In genomic region chr13:31720731-31721130, GRCm38 (mm10) we compare ENCODE assay signal across 34 mouse cellular contexts.
"Had no signal": no experiment of that assay in that cellular context is flagged by ENCODE, and none has a peak within 500 bp of the region (broad histone marks: within the 10 kb centered on the region; RNA-seq: fewer than 3 reads in every experiment).

No protein-coding gene starts in this region.

- H3K4me3 ChIP-seq: heart, embryonic 10.5 days; heart, embryonic 12.5 days; heart, embryonic 13.5 days; heart, embryonic 15.5 days; hindbrain, embryonic 10.5 days; hindbrain, embryonic 12.5 days; hindbrain, embryonic 13.5 days; hindbrain, embryonic 15.5 days; intestine, embryonic 15.5 days; kidney, embryonic 15.5 days; layer of hippocampus, adult 2 months had no signal

- H3K4me2 ChIP-seq: heart, embryonic 12.5 days; heart, embryonic 13.5 days; heart, embryonic 15.5 days; hindbrain, embryonic 12.5 days; hindbrain, embryonic 13.5 days; hindbrain, embryonic 14.5 days; hindbrain, embryonic 15.5 days; intestine, embryonic 15.5 days; kidney, embryonic 15.5 days had no signal

- DNase-seq: heart, postnatal 10 days; heart, postnatal 14 days; heart, postnatal 36 days; heart, postnatal 4 days; kidney, adult 11 months; kidney, adult 18-20 months; kidney, adult 2 months; kidney, adult 8-10 months; kidney, adult 9 months; kidney, postnatal 10 days; kidney, postnatal 14 days; kidney, postnatal 25 days; kidney, postnatal 36 days; kidney, postnatal 4 days; layer of hippocampus, adult 9-11 months; layer of hippocampus, postnatal 36 days had no signal

- H3K9ac ChIP-seq: heart, embryonic 12.5 days; heart, embryonic 13.5 days; heart, embryonic 15.5 days; hindbrain, embryonic 12.5 days; hindbrain, embryonic 13.5 days; hindbrain, embryonic 14.5 days; hindbrain, embryonic 15.5 days; intestine, embryonic 15.5 days; kidney, embryonic 15.5 days had no signal

- H3K27me3 ChIP-seq: heart, embryonic 12.5 days; heart, embryonic 13.5 days; heart, embryonic 15.5 days; hindbrain, embryonic 12.5 days; hindbrain, embryonic 13.5 days; hindbrain, embryonic 15.5 days; intestine, embryonic 15.5 days; kidney, embryonic 15.5 days had no signal

- H3K4me1 ChIP-seq: heart, embryonic 10.5 days; heart, embryonic 12.5 days; heart, embryonic 15.5 days; hindbrain, embryonic 12.5 days; hindbrain, embryonic 13.5 days; hindbrain, embryonic 15.5 days; intestine, embryonic 15.5 days; kidney, embryonic 15.5 days had no signal

- H3K9me3 ChIP-seq: heart, embryonic 10.5 days; heart, embryonic 12.5 days; heart, embryonic 13.5 days; heart, embryonic 15.5 days; hindbrain, embryonic 10.5 days; hindbrain, embryonic 12.5 days; hindbrain, embryonic 13.5 days; hindbrain, embryonic 15.5 days; intestine, embryonic 15.5 days; kidney, embryonic 15.5 days had no signal

- ATAC-seq: hindbrain, embryonic 16.5 days; hindbrain, postnatal 0 days; inflammation-experienced regulatory T-cells, adult 6 months; intestine, embryonic 15.5 days; intestine, embryonic 16.5 days; intestine, postnatal 0 days had no signal

- H3K27ac ChIP-seq: heart, embryonic 10.5 days; heart, embryonic 13.5 days; heart, embryonic 15.5 days; hindbrain, embryonic 10.5 days; hindbrain, embryonic 12.5 days; hindbrain, embryonic 13.5 days; hindbrain, embryonic 14.5 days; hindbrain, embryonic 15.5 days; hindbrain, postnatal 0 days; intestine, embryonic 15.5 days; kidney, embryonic 15.5 days; kidney, postnatal 0 days; layer of hippocampus, adult 2 months had no signal

- H3K36me3 ChIP-seq: heart, embryonic 10.5 days; heart, embryonic 12.5 days; heart, embryonic 13.5 days; heart, embryonic 15.5 days; hindbrain, embryonic 10.5 days; hindbrain, embryonic 12.5 days; hindbrain, embryonic 13.5 days; hindbrain, embryonic 15.5 days; intestine, embryonic 15.5 days; kidney, embryonic 15.5 days had no signal
